Mouse (Mus musculus) heart, adult 2 months (tissue): ENCODE results near the gene Exoc4.

ENCODE experiments used
- EP300 ChIP-seq: fragments of 200-500 bp; IDR thresholded peaks from 2 replicates; pipeline ENCODE4 v1.6.1; 2011; ENCODE audit warnings: low read depth, low read length, control low read depth; ENCODE audit not compliant: insufficient read depth
- POLR2A ChIP-seq: fragments of 200-500 bp; IDR thresholded peaks from 2 replicates; pipeline ENCODE4 v1.6.1; 2011; ENCODE audit warnings: mild to moderate bottlenecking, low read depth, low read length, control low read depth; ENCODE audit not compliant: insufficient read depth

- TF ChIP-seq POLR2A (no peak), EP300 (no peak)
Measured at GRCm38 (mm10) chr6:33905099-33905498, 656.2 kb downstream of the Exoc4 start.
